Mouse (Mus musculus) kidney, postnatal 36 days (tissue): ENCODE results near the gene Dhps.
"Not testable (repeated sequence)": the region's sequence is repeated elsewhere in the genome, so short reads cannot be mapped to it uniquely, and the experiment has no call there.

Experiments used
- DNase-seq, 2 experiments: peaks; one replicate each; pipeline ENCODE4 v3.0.0; 2021 to 2022; ENCODE audit warnings: mixed read lengths in 2 of 2

Dhps gene

GRCm38 (mm10) chr8:85096850-85097249 is 25.3 kb downstream of the Dhps start:
- no peak for DNase-seq

- DNase-seq: no peak
Measured at GRCm38 (mm10) chr8:85100076-85100665, 28.6 kb downstream of the Dhps start.

GRCm38 (mm10) chr8:85113241-85113640 is 41.7 kb downstream of the Dhps start:
- DNase-seq: no peak

- no peak for DNase-seq
Measured at GRCm38 (mm10) chr8:85115501-85115900, 43.9 kb downstream of the Dhps start.

- DNase-seq: no peak
Measured at GRCm38 (mm10) chr8:85116984-85117383, 45.4 kb downstream of the Dhps start.

GRCm38 (mm10) chr8:85119052-85119981 is 47.8 kb downstream of the Dhps start:
- peak; percentile 95 to 96 for DNase-seq

- not testable (repeated sequence) for DNase-seq
Measured at GRCm38 (mm10) chr8:85120251-85120650, 48.7 kb downstream of the Dhps start.

GRCm38 (mm10) chr8:85122995-85123394 is 51.4 kb downstream of the Dhps start, which contains the start of gene Zfp791:
Gene Zfp791 (minus strand): TSS chr8:85123095.
- DNase-seq: no peak

- DNase-seq: no peak
Measured at GRCm38 (mm10) chr8:85123691-85124090, 52.1 kb downstream of the Dhps start.
